Mouse (Mus musculus): ENCODE results near the gene Vwa3b.

DNA sequence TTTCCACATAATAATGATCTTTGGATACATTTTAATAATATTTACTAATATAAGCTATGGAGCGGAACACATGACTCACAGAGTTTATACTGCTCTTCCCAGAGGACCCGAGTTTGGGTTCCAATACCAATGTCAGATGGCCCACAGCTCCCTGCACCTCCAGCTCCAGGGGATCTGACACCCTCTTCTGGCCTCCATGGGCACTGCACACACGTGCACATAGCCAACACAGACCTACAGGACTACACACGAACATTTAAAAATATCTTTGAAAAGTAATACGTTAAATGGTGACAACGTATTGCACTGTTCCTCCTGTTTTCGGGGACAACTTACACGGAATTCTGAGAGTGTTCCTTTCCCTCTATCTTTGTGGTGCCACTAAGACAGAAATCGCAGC, 125.5 kb downstream of the Vwa3b start:
- TF ChIP-seq CTCF (conservative IDR thresholded peaks at IDR 0.05; ENCODE audit: insufficient read depth, insufficient read length, low read depth, low read length) (no peak), POLR2A (IDR thresholded peaks at IDR 0.05; ENCODE audit: low read depth, low read length) (no peak)

All from kidney, adult 2 months (tissue).